Mouse (Mus musculus) embryonic facial prominence, embryonic 11.5 days (tissue): Measurements from ENCODE around the gene Otogl. TPM values are rescaled to one million over a fixed set of nuclear protein-coding genes. Genes with fewer than 3 reads are reported as not detected.
A peak's percentile ranks its signal among the peaks of the same experiment; 100 is the strongest.

Experiments
- ATAC-seq: fragments of 200-750 bp; cut with Nextera tagmentation; replicated peaks from 2 replicates; pipeline ENCODE4 v1.8.0; 2017; ENCODE audit warnings: low read depth; ENCODE audit not compliant: insufficient number of reproducible peaks, low FRiP score, low TSS enrichment
- DNase-seq: peaks from one replicate; pipeline ENCODE4 v3.0.0-alpha.2; 2015; ENCODE audit warnings: low spot score
- H3K27ac ChIP-seq: fragments of 300-500 bp; sonication (generic); replicated peaks from 2 replicates; pipeline ENCODE4 v1.5.1; 2014; ENCODE audit warnings: mild to moderate bottlenecking, low read depth, low read length, control low read depth
- H3K27me3 ChIP-seq: fragments of 300-500 bp; sonication (generic); 2 replicates; pipeline ENCODE4 v1.6.1; 2014; ENCODE audit warnings: mild to moderate bottlenecking, low read length, moderate library complexity, mixed read lengths; ENCODE audit not compliant: control insufficient read depth, insufficient read depth
- H3K36me3 ChIP-seq: fragments of 300-500 bp; sonication (generic); replicated peaks from 2 replicates; pipeline ENCODE4 v1.6.1; 2014; ENCODE audit warnings: low read depth, mild to moderate bottlenecking, low read length, moderate library complexity, mixed read lengths; ENCODE audit not compliant: control insufficient read depth, insufficient read depth
- H3K4me1 ChIP-seq: fragments of 300-500 bp; sonication (generic); 2 replicates; pipeline ENCODE4 v1.6.1; 2014; ENCODE audit warnings: low read length, mixed read lengths; ENCODE audit not compliant: control insufficient read depth, insufficient read depth
- H3K4me2 ChIP-seq: fragments of 300-500 bp; sonication (generic); 2 replicates; pipeline ENCODE4 v1.6.1; 2014; ENCODE audit warnings: low read depth, mild to moderate bottlenecking, control low read depth, low read length, moderate library complexity
- H3K4me3 ChIP-seq: fragments of 300-500 bp; sonication (generic); 2 replicates; pipeline ENCODE4 v1.5.1; 2014; ENCODE audit warnings: low read depth, low read length, control low read depth
- H3K9ac ChIP-seq: fragments of 300-500 bp; sonication (generic); replicated peaks from 2 replicates; pipeline ENCODE4 v1.6.1; 2014; ENCODE audit warnings: mild to moderate bottlenecking, control low read depth, low read length
- H3K9me3 ChIP-seq: fragments of 300-500 bp; sonication (generic); replicated peaks from 2 replicates; pipeline ENCODE4 v1.6.1; 2016; ENCODE audit warnings: mild to moderate bottlenecking, low read length, inconsistent platforms, mixed read lengths; ENCODE audit not compliant: control insufficient read depth
- WGBS: fragments of 180-500 bp; shearing (Covaris S2); extraction: QIAGEN DNeasy Blood & Tissue Kit; methylation state at CpG from one replicate; pipeline ENCODE4 v1.1.7; 2014; 5-methylcytosine and 5-hydroxymethylcytosine counted together
- polyA plus RNA-seq: library from polyadenylated mRNA; unstranded; fragments of >200 nt; fragmentation: Nextera tagmentation; extraction: Ambion mirVana; gene quantifications from 2 replicates; pipeline ENCODE4 v1.2.1, GENCODE M21; 2014

Gene Otogl
- polyA plus RNA-seq: 0.06 and 0.21 TPM in 2 replicates

DNA sequence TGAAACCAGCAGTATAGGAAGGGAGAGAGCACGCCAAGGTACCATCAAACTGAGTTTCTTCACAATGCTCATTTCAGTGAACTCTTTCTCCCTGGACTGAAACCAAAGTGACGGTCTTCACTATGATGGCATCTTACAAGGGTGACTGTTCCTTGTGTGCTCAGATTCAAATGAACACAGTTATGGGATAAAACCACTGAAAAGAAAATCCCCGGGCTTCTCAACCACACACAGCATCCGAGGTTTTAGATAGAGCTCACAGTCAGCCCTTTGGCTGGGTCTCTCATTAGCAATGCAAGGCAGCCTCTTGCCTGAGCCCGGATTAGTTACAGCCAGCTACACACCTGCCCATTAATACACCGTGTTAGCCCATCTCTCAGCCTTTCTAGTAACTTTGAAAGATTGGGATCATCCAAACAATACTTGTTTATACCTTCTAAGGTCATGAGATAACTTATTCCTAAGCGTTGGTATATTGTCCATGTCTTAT lies at the start of gene Otogl:
Otogl (minus strand) TSS at position 51 of the 490 bp plus-strand sequence.
- no peak within 1 kb of the TSS for H3K4me2 ChIP-seq
- no peak within 1 kb of the TSS for H3K4me3 ChIP-seq
- H3K9ac ChIP-seq: no peak within 1 kb of the TSS
- ATAC-seq (no peak), DNase-seq (no peak)
- no peaks in the 10 kb centered on the region for H3K36me3 ChIP-seq
- H3K27ac ChIP-seq: no peak within 1 kb of the TSS
- no peaks in the 10 kb centered on the region for H3K9me3 ChIP-seq
- no peaks in the 10 kb centered on the region for H3K27me3 ChIP-seq
- WGBS: 60% methylated on average over 7 of the region's 7 CpGs
- no peaks in the 10 kb centered on the region for H3K4me1 ChIP-seq

DNA sequence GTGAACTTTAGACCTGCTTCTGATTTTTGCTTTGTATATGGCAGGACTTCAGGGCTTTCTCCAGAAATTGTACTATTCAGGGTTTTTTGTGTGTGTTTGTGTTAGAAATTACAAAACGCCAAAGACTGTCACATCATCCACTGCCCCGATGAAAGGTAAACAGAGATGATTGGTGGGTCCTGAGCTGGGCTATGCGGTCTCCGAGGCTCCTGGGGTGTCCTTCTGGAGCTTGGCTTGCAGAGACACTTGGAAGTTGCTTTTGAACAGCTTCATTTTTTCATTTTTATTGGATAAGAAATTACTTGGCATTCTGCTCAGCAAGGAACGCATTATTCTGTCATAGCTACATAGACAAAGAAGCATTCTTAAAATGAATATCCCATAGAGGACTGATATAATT lies 44.7 kb upstream of the Otogl start:
- Histone ChIP-seq H3K9ac (no peak overlapping the region), H3K4me3 (no peak overlapping the region), H3K9me3 (no peaks in the 10 kb centered on the region), H3K4me2 (no peak overlapping the region), H3K36me3 (no peaks in the 10 kb centered on the region), H3K4me1 (no peaks in the 10 kb centered on the region), H3K27me3 (no peaks in the 10 kb centered on the region), H3K27ac (no peak overlapping the region)
- ATAC-seq: no peak
- WGBS: 79% methylated on average over 5 of the region's 5 CpGs
- no peak for DNase-seq

DNA sequence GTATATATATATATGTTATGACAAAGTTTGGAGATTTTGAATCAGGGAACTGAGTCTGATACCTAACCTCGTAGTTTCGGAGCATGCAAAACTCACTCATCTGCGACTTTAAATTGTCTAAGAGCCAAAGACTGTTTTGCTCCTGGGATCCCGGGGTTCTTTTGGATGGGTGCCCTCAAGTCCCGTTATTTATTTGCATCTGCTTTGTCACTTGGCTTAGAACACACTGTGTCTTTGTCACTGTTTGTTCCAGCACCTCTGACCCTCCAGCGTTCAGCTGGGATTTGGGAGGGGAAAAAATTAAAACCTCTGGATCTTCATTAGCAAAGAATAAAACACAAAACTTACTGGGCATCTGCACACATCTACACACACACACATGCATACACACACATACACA lies 42.5 kb upstream of the Otogl start:
- Histone ChIP-seq H3K27ac (no peak overlapping the region), H3K4me3 (no peak overlapping the region), H3K36me3 (no peaks in the 10 kb centered on the region), H3K4me2 (no peak overlapping the region), H3K9me3 (no peaks in the 10 kb centered on the region), H3K9ac (no peak overlapping the region), H3K27me3 (no peaks in the 10 kb centered on the region), H3K4me1 (no peaks in the 10 kb centered on the region)
- WGBS: 80% methylated on average over 6 of the region's 6 CpGs
- ATAC-seq (no peak), DNase-seq (no peak)

DNA sequence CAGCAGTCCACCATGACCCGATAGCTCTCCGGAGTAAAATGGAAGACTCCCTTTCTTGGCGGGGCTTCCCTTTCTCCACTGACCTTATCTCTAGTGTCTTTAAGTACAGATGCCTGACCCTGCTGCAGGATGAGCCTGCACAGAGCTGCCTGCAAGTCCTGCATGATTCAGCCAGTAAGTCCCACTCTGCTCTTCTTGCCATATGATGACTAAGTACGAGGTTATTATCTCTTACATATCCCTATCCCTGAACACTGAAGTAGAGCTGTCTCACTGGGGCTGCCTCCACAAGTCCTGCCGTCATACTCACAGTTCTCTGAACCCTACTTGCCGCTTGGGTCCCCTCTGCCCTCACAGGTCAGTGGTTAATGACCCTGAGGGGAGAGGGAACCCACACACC lies 39.7 kb upstream of the Otogl start:
- ATAC-seq: no peak
- Histone ChIP-seq H3K9ac (no peak overlapping the region), H3K4me2 (no peak overlapping the region), H3K36me3 (no peaks in the 10 kb centered on the region), H3K4me3 (no peak overlapping the region), H3K9me3 (no peaks in the 10 kb centered on the region), H3K27me3 (no peaks in the 10 kb centered on the region), H3K27ac (no peak overlapping the region), H3K4me1 (no peaks in the 10 kb centered on the region)
- WGBS: 78% methylated on average over 6 of the region's 6 CpGs
- DNase-seq: no peak

DNA sequence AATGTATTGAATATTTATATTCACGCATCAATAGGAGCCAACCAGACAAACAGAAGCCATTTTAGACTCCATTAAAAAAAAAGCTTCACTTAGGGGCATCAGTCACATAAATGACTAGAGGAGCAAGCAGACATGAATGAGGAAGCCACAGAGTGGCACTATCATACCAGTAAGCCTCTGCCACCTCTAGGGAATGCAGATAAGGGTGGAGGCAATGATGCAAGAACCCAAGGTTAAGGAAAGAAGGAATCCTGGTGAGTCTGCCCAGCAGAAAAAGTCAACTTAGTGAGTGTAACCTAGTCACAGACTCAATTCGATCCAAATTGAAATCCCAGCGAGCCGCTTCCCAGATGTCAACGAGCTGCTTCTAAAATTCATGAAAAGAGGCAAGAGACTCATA lies 38.0 kb upstream of the Otogl start:
- H3K4me3 ChIP-seq: no peak overlapping the region
- H3K27ac ChIP-seq: no peak overlapping the region
- no peak overlapping the region for H3K9ac ChIP-seq
- WGBS: 90% methylated on average over 5 of the region's 5 CpGs
- ATAC-seq (no peak), DNase-seq (no peak)
- no peaks in the 10 kb centered on the region for H3K36me3 ChIP-seq
- H3K4me1 ChIP-seq: no peaks in the 10 kb centered on the region
- no peaks in the 10 kb centered on the region for H3K9me3 ChIP-seq
- H3K4me2 ChIP-seq: no peak overlapping the region
- no peaks in the 10 kb centered on the region for H3K27me3 ChIP-seq

DNA sequence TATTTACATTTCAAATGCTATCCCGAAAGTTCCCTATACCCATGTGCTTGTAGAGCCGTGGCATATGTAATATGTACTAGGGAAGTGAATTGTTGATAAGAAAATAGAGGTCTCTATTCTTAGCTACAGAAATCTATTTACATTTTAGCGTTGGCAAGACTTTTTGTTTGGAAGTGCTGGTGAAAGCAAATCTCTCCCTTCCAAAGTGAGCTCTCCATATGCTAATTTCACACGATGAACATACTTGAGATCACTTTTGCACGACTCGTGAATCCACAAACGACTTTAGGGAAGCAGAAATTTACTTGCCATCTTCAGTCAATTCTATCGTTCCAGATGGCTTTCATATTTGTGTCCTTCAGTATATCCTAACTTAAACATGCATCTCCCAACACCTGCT lies 36.7 kb upstream of the Otogl start:
- DNase-seq (no peak), ATAC-seq (no peak)
- Histone ChIP-seq H3K9me3 (no peaks in the 10 kb centered on the region), H3K36me3 (no peaks in the 10 kb centered on the region), H3K27me3 (no peaks in the 10 kb centered on the region), H3K27ac (no peak overlapping the region), H3K9ac (no peak overlapping the region), H3K4me3 (no peak overlapping the region), H3K4me2 (no peak overlapping the region), H3K4me1 (no peaks in the 10 kb centered on the region)
- 84% methylated on average over 8 of the region's 8 CpGs for WGBS

DNA sequence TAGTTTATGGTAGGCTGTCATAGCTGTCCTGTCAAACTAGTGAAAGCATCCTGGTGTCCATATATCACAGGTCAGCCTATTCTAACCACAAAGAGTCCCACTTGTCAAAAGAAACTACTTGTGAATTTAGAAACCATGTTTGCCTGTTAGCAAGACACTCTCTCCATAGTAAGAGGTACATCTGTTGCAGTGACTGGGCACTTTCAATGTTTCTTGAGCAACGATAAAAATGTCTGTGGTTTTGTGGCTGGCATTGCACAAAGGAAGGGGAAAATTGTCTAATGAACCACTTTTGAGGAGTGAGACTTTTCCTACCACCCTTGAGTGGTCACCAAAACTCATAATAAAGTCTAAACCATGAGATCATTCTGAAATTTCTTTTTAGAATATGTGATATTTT lies 36.1 kb upstream of the Otogl start:
- no peaks in the 10 kb centered on the region for H3K4me1 ChIP-seq
- H3K27ac ChIP-seq: no peak overlapping the region
- ATAC-seq (no peak), DNase-seq (no peak)
- no peak overlapping the region for H3K4me3 ChIP-seq
- no peaks in the 10 kb centered on the region for H3K27me3 ChIP-seq
- WGBS: 85% methylated on average over 1 of the region's 1 CpGs
- H3K36me3 ChIP-seq: no peaks in the 10 kb centered on the region
- no peak overlapping the region for H3K9ac ChIP-seq
- H3K9me3 ChIP-seq: no peaks in the 10 kb centered on the region
- H3K4me2 ChIP-seq: no peak overlapping the region

DNA sequence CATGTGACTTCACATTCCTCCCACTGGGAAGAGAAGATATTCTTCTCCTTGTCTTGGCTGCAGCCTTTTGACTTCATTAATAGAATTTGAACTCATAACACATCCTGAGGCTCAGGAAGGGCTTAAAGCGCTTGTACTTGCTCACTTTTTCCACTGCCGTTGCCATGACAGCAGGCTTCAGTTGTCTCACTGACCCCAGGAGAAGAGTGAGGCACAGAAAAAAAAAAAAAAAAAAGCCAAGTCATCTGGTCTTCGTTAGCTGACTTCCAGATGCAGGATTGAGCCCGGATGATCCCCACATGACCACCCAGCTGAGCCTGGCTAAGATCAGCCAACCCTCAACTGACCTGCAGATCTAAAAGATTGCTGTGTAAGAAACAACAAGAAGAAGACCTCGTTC lies 34.4 kb upstream of the Otogl start:
- Histone ChIP-seq H3K4me2 (no peak overlapping the region), H3K9me3 (no peaks in the 10 kb centered on the region), H3K4me3 (no peak overlapping the region), H3K4me1 (no peaks in the 10 kb centered on the region), H3K27me3 (no peaks in the 10 kb centered on the region), H3K36me3 (no peaks in the 10 kb centered on the region), H3K27ac (no peak overlapping the region), H3K9ac (no peak overlapping the region)
- DNase-seq (peak; percentile 73), ATAC-seq (0 out of 2 replicates have a peak, but pooled peaks have one; percentile 34)
- WGBS: 17% methylated on average over 5 of the region's 5 CpGs
